Mouse (Mus musculus) forebrain, embryonic 11.5 days (tissue): ENCODE data around the gene Vmn1r21. TPM values are rescaled to one million over a fixed set of nuclear protein-coding genes. Genes with fewer than 3 reads are reported as not detected.
"Not testable (repeated sequence)": the region's sequence is repeated elsewhere in the genome, so short reads cannot be mapped to it uniquely, and the experiment has no call there.

Experiments
- ATAC-seq: fragments of 200-750 bp; cut with Nextera tagmentation; replicated peaks from 2 replicates; pipeline ENCODE4 v1.8.0; 2017; ENCODE audit warnings: moderate TSS enrichment; ENCODE audit not compliant: low FRiP score
- DNase-seq: peaks from one replicate; pipeline ENCODE4 v3.0.0-alpha.2; 2017; ENCODE audit warnings: low spot score
- H3K27ac ChIP-seq: fragments of 300-500 bp; sonication (generic); 2 replicates; pipeline ENCODE4 v1.5.1; 2014; ENCODE audit warnings: low read depth, low read length
- H3K27me3 ChIP-seq: fragments of 300-500 bp; sonication (generic); 2 replicates; pipeline ENCODE4 v1.6.1; 2014; ENCODE audit warnings: mild to moderate bottlenecking, low read length, mixed read lengths; ENCODE audit not compliant: control insufficient read depth, insufficient read depth
- H3K36me3 ChIP-seq: fragments of 300-500 bp; sonication (generic); 2 replicates; pipeline ENCODE4 v1.6.1; 2014; ENCODE audit warnings: mild to moderate bottlenecking, low read length, moderate library complexity, mixed read lengths; ENCODE audit not compliant: control insufficient read depth, insufficient read depth
- H3K4me1 ChIP-seq: fragments of 300-500 bp; sonication (generic); replicated peaks from 2 replicates; pipeline ENCODE4 v1.6.1; 2014; ENCODE audit warnings: low read length, mixed read lengths; ENCODE audit not compliant: control insufficient read depth, insufficient read depth
- H3K4me2 ChIP-seq: fragments of 300-500 bp; sonication (generic); 2 replicates; pipeline ENCODE4 v1.6.1; 2014; ENCODE audit warnings: low read depth, mild to moderate bottlenecking, low read length, moderate library complexity, mixed read lengths; ENCODE audit not compliant: severe bottlenecking
- H3K4me3 ChIP-seq: fragments of 300-500 bp; sonication (generic); 2 replicates; pipeline ENCODE4 v1.5.1; 2014; ENCODE audit warnings: low read depth, low read length
- H3K9ac ChIP-seq: fragments of 300-500 bp; sonication (generic); 2 replicates; pipeline ENCODE4 v1.6.1; 2014; ENCODE audit warnings: low read length
- H3K9me3 ChIP-seq: fragments of 300-500 bp; sonication (generic); 2 replicates; pipeline ENCODE4 v1.6.1; 2016; ENCODE audit warnings: low read length, mixed read lengths; ENCODE audit not compliant: control insufficient read depth
- WGBS: fragments of 180-500 bp; shearing (Covaris S2); extraction: QIAGEN DNeasy Blood & Tissue Kit; methylation state at CpG from one replicate; pipeline ENCODE4 v1.1.7; 2014; 5-methylcytosine and 5-hydroxymethylcytosine counted together
- polyA plus RNA-seq: library from polyadenylated mRNA; unstranded; fragments of >200 nt; fragmentation: Nextera tagmentation; extraction: Ambion mirVana; gene quantifications from 2 replicates; pipeline ENCODE4 v1.2.1, GENCODE M21; 2014

The Vmn1r21 gene
- polyA plus RNA-seq: not detected in 2 replicates

DNA sequence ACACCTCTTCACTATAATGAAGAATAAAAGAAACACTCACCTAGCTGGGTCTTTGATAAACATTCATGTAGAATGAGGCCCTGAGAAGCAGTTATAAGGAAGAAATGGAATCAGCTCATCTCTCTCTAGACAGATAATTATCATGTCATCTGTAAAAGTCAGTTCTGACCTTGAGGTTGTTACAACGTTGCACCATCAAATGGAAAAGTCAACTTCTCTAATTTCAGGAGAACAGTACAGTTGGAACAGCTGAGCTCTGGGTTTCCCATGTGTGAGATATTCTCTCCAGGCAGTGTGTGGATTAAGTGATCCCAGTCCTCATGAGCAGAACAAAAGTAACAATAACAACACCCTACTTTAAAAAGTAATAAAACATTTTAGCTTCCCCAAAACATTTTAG is at the start of gene Vmn1r21:
TSS of gene Vmn1r21 (minus strand) at position 58 of the 400 bp plus-strand sequence.
- Histone ChIP-seq H3K9ac (no peak within 1 kb of the TSS), H3K9me3 (no peaks in the 10 kb centered on the region), H3K27ac (no peak within 1 kb of the TSS), H3K36me3 (no peaks in the 10 kb centered on the region), H3K27me3 (no peaks in the 10 kb centered on the region), H3K4me1 (no peaks in the 10 kb centered on the region), H3K4me2 (no peak within 1 kb of the TSS), H3K4me3 (no peak within 1 kb of the TSS)
- WGBS: 85% methylated on average over 1 of the region's 1 CpGs
- no peak for ATAC-seq
- no peak for DNase-seq

DNA sequence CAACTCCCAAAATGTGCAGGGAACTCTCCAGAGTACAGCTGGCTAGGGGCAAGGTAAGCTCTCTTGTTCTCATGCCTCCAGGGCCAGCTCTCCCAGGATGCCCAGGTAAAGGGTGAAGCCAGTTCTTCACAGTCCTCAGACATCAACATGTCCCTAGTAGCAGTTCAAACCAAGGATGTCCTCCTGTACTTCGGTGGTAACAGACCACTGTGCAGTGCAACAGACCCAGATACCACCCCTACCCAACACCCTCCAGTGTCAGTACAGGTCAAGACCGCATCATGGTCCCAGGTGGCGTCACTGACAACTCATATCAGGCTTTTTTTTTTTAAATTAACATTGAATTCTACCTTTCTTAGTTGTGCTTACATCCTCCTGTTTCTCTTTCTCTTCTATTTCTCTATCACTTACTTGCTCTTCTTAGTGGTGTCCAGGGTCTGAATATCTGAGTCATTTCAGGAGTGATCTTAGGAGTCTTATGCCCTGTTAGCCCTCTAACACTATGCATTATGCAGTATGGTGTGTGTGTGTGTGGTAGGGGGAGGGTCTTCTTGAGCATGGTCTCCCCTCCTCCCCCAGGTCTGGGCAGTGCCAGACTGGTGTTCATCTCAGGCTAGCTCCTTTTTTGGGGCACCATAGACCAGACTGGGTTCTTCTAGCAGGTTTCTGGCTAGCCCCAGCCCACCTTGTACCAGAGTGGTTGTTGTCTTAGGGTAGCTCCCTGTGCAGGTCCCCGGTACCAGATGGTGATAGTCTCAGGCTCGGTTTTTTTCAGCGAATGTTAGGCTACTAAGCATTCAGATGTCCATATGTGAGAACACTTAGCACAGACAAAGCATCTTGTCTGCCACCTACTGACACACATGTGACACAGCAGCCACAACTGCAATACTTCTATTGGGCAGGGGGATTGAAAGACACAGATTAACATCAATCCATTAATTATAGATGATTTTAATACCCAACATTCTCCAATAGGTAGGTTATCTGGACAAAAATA is 9.2 kb upstream of the Vmn1r21 start:
- Histone ChIP-seq H3K27ac (no peak overlapping the region), H3K36me3 (no peaks in the 10 kb centered on the region), H3K9ac (no peak overlapping the region), H3K4me3 (no peak overlapping the region), H3K27me3 (no peaks in the 10 kb centered on the region), H3K4me2 (no peak overlapping the region), H3K4me1 (no peaks in the 10 kb centered on the region), H3K9me3 (no peaks in the 10 kb centered on the region)
- DNase-seq (peak; percentile 53), ATAC-seq (peak; percentile 90)
- WGBS: 54% methylated on average over 6 of the region's 6 CpGs

DNA sequence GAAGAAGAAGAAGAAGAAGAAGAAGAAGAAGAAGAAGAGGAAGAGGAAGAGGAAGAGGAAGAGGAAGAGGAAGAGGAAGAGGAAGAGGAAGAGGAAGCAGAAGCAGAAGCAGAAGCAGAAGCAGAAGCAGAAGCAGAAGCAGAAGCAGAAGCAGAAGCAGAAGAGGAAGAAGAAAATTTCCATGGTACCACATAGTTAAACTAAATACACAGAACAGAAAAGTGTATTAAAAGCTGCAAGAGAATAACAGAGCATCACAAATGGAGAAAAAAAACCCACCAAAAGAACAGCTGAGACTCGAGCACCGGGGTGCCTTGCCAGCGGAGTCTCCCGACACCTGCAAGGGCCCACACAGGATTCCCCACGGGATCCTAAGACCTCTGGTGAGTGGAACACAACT is 1.0 kb upstream of the Vmn1r21 start:
- DNase-seq, H3K27ac ChIP-seq, H3K4me3 ChIP-seq, H3K9ac ChIP-seq, H3K9me3 ChIP-seq, ATAC-seq, H3K36me3 ChIP-seq, H3K27me3 ChIP-seq, H3K4me2 ChIP-seq, H3K4me1 ChIP-seq: not testable (repeated sequence)
- WGBS: 93% methylated on average over 5 of the region's 5 CpGs

DNA sequence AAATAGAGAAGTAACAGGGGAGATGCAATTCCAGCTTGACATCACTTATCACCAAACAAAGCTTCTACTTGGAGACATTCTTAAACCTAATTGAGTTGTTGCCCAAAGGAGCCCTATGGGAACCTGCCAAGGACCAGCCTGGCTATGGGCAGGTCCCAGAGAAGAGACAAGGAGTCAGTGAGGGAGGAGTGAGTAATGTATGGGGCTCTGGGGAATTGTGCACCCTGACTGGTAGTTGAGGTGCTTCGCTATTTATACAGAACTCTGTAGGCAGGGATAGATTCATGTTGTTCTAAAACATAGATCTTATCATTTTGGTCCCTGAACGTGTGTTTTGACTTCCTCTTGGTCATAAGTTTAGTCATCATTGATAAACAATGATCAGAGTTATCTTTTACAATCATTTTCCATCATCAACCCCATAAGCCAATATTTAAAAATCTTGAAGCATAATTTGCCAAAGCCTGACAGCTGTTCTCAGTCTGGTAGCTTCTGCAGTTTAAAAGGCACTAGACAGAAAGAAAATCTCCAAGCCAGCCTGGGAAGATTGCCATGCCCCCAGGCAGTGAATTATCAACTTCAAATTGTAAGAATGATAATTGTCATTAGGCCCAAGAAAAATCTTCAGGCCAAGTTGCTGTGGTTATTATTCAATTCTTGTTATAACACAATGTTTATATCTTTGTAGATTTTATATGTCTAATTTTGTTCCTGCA is 10.3 kb downstream of the Vmn1r21 start:
- H3K4me3 ChIP-seq: no peak overlapping the region
- ATAC-seq (no peak), DNase-seq (no peak)
- H3K36me3 ChIP-seq: no peaks in the 10 kb centered on the region
- 85% methylated on average over 2 of the region's 2 CpGs for WGBS
- H3K4me2 ChIP-seq: no peak overlapping the region
- H3K4me1 ChIP-seq: no peaks in the 10 kb centered on the region
- H3K27ac ChIP-seq: no peak overlapping the region
- H3K9ac ChIP-seq: no peak overlapping the region
- no peaks in the 10 kb centered on the region for H3K9me3 ChIP-seq
- H3K27me3 ChIP-seq: no peaks in the 10 kb centered on the region

DNA sequence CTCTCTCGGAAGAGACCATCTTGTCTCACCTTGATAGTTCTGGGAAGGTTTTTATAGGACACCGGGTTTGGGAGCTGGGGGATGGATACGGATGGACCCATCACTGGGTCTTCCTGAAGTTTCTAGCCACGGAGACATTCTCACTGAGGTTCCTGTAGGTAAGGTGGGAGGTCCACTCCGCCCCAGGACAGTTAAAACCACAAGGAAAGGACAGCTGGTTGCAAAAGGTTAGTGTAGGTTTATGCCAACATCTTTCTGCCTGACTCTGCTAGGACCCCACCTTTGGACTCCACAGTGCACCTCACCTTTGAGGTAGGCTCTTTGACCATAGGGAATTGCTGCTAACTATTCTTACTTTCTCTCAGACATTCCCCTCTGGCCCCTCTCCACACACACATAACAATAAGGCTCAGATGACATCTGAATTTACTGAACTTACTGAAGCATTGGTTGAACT is 24.9 kb downstream of the Vmn1r21 start:
- no peaks in the 10 kb centered on the region for H3K36me3 ChIP-seq
- peak overlapping the region; percentile 98 for H3K9ac ChIP-seq
- DNase-seq (no peak), ATAC-seq (no peak)
- 10% methylated on average over 5 of the region's 5 CpGs for WGBS
- H3K4me2 ChIP-seq: peak overlapping the region; percentile 67
- no peak overlapping the region for H3K27ac ChIP-seq
- no peaks in the 10 kb centered on the region for H3K4me1 ChIP-seq
- H3K4me3 ChIP-seq: peak overlapping the region; percentile 84
- no peaks in the 10 kb centered on the region for H3K9me3 ChIP-seq
- no peaks in the 10 kb centered on the region for H3K27me3 ChIP-seq

DNA sequence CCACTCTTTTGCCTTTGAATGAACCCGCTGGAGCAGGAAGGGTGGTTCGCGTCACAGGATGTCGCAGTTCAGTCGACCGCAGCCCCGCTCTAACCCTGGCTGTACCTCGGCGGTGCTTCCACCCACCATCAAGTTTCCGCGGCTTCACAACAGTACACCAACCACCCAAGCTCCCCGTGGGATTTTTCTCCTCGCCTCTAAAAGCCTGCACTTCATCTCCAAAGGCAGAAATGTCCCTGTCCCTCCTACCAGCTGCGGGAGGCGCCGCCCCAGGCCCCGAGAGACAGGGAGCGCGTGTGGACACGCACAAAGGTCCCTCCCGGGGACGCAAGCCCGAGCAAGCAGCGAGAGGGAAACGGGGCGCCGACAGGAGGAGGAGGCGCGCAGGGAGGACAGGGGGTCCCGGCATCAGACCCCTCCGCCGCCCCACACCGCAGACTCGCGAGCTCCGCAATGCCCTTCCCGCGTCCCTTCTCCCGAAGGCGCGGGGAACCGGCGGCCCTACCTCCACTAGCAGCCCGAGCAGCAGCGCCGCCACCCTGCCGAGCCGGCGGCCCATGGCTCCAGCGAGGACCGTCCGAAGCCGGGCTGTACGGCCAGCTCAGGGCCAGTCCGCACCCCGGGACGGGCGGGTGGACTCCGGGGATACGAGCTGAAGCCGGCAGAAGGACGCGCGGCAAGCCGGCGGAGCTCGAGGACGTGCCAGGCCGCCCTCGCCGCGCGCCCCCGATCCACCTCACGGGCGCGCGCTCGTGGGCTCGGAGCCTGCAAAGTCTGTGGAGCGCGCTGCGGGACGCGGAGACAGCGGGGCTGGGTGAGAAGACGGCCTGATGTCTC is 25.5 kb downstream of the Vmn1r21 start, which contains the start of gene Vopp1:
TSS of gene Vopp1 (minus strand) at position 738 of the 837 bp plus-strand sequence.
- Histone ChIP-seq H3K4me3 (peak within 1 kb of the TSS; percentile 84), H3K4me2 (peak within 1 kb of the TSS; percentile 67), H3K27me3 (no peaks in the 10 kb centered on the region), H3K9ac (peak within 1 kb of the TSS; percentile 98), H3K9me3 (no peaks in the 10 kb centered on the region), H3K36me3 (no peaks in the 10 kb centered on the region), H3K27ac (peak within 1 kb of the TSS; percentile 82), H3K4me1 (no peaks in the 10 kb centered on the region)
- under 1% methylated on average over 66 of the region's 87 CpGs for WGBS
- DNase-seq (peak; percentile 88), ATAC-seq (peak; percentile 86)

DNA sequence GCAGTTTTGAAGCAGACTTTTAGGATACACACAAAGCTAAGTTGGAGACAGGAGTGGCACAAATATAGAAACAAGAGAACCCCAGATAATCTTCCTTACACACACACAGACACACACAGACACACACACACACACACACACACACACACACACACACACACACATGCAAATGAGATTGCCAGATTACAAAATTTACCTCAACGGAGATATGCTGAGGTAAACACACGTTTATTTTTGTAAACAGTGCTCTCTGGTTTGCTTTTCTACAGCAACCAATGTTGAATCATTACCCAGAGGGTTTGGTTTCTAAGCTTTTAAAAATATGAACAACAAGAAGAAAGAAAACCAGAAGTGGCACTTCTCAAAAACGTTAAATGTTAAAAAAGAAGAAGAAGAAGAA is 26.7 kb downstream of the Vmn1r21 start:
- 35% methylated on average over 3 of the region's 3 CpGs for WGBS
- DNase-seq (no peak), ATAC-seq (no peak)
- Histone ChIP-seq H3K4me2 (peak overlapping the region; percentile 43; the same call in 1 of the 2 replicates), H3K27me3 (no peaks in the 10 kb centered on the region), H3K9me3 (no peaks in the 10 kb centered on the region), H3K9ac (no peak overlapping the region), H3K27ac (no peak overlapping the region), H3K4me3 (peak overlapping the region; percentile 13; the same call in 1 of the 2 replicates), H3K36me3 (no peaks in the 10 kb centered on the region), H3K4me1 (no peaks in the 10 kb centered on the region)
